Mouse (Mus musculus): ENCODE measurements around the gene Cyp46a1.

The Cyp46a1 gene

DNA sequence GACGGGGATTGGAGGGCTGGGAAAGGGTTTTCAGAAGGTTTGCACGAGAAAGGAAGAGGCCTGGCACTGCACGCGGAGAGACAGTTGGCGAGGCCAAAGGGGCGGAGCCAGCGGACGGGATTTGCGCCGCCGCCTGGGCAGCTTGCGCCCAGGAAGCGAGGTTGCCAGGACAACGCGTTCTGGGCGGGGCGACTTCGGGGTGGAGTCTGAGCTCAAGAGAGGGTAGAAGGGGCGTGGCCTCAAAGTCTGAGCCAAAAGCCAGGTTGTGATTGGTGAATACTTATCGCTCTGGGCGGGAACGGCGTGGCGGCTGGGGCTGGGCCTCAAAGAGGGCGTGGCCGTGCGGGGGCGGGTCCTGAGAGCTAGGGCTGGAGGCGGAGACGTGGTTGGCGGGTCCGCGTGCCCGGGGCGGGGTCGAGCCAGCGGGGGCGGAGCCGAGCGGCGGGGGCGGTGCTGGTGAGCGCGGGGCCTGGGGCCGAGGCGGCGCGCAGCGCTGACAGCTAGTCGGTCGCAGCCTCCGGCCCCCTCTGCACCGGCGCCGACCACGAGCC lies at the start of gene Cyp46a1:
Gene Cyp46a1, plus strand, starts transcription at position 487 of the 551 bp plus-strand sequence.
- DNase-seq (ENCODE audit: low read depth, low spot score): peak; percentile 93

DNA sequence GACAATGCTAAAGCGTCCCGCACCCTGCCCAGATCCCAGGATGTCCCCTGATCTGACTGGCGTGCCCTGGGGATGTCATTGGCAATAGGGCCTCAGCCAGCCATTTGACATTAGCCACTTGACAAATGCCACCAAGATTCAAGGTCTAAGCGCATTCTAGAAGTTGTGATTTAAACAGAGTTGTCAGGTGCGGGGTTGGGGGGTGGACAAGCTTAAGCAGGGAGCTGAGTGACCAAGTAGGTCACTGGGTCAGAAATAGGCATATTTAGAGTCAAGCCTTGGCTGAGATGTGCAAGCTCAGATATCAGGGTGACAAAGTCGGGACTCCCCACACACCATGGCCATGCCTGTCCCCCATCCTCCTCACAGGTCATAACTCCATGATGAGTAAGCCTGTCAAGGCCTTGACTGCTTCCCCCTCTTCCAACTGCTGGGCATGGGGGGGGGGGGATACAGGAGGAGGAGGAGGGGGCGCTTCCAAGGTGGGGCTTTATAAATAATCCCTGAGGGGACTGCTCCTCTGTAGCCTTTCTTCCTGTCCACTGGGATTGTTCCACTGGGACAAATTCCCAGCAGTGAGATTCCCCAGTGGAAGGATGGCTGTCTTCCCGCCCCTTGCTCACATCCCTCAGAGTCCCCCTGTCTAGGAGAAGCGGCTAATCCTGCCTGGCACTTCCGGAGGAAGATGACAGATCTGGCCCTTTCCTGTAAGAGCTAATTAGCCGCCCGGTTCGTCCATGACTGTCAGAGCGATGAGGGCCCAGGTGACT lies 49.5 kb upstream of the Cyp46a1 start:
- DNase-seq (ENCODE audit: low read depth, low spot score): no peak

DNA sequence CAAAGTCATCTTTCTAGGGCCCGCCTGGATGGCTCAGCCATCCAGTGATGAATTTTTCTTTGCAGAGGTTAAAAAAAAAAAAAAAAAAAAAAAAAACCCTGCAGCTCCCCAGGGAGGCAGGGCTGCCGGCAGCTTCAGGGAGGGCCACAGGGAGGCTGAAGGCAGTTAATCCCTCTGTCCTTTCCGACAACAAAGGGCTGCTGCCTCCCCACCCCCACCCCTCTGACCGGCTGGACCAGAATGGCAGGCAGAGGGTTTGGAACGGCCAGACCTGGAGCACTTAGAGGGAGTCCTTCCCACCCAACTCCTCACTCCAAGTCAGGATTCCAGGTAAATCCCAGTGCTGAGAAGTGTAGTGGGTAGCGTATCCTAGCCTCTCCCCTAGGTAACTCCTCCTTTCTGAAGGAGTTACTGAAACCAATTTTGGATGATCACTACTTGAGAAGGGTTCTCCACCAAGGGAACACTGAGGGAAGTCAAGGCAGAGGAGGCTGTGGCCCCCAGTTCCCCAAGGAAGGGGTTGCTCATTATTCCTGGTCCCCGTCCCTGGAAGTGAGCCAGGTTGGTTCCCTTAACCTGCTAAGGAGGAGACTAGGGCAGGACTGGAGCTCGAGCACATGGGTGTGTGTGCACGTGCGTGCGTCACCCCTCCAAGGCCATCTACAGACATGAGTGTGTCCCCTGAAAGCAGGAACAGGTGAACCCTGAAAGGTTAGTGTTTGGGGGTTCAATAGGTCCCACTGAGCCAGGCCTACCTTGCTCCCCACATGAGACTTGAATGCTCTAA lies 48.8 kb upstream of the Cyp46a1 start:
- DNase-seq (ENCODE audit: low read depth, low spot score): no peak

DNA sequence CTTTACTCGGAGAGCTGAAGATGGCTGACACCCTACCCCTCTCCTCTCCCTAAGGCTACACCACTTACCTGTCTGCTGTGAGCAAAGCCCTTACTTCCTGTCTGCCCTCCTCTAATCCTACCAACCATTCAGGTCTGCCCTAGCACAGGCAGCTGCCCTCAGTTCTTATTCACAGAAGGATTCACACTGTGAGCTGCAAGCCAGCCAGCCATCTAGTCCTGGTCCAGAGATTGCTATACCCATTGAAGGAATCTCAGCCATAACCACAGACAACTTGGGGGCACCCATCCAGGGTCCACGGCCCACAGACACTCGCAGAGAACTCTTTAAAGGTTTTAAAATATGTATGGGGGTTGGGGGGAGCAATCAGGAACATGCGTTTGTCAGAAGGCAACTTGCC lies 47.8 kb upstream of the Cyp46a1 start:
- DNase-seq (ENCODE audit: low read depth, low spot score): no peak

DNA sequence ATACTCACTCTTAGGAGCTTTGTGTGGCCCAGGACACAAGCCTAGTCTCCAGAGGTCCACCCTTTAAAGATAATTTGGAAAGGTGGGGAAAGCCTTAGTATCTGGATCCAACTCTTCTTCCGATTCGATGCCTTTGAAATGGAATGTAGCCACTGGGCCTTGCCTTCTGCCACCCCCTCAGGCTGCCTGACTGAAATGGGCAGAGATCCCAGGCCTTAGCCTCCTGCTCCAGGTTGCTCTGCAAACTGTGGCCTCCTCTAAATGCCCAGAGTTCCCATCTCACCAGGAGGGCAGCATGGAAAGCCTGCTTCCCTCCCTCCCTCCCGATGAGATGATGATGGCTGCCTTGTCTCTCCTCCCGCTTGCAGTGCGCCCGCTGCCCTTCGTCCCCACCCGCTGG lies 47.2 kb upstream of the Cyp46a1 start:
- DNase-seq (ENCODE audit: low read depth, low spot score): no peak

DNA sequence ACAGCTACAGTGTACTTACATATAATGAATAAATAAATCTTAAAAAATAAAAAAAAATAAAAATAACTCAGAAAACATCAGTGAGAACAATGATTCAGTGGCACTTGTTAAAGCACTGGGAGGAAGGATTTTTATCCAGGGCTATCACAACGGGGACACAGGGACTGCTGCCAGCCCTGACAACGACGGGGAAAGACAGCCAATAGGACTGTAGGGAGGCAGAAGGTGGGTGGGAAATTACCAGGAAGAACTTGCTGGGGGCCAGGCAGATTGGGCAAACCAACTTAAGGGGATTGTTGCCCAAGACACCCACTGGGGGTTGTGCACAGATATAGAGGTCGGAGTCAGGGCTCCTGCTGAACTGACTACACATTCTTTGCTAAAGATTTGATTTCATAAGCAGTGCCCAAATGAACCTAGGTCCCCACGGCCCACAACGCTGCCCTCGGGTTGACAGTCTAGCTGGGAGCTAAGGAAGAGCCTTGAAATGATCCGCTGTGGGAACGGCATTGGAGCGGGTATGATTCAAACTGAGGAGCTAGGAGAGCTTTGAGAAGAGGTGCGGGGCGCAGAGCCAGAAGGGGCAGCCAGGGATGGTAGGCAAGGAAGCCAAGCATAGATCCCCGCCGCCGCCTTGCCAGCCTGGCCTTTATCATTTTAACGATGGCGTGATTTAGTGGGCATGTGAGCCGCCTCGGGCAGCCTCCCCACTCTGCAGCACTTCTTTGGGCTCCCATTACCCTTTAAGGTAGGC lies 45.9 kb upstream of the Cyp46a1 start:
- DNase-seq (ENCODE audit: low read depth, low spot score): no peak

DNA sequence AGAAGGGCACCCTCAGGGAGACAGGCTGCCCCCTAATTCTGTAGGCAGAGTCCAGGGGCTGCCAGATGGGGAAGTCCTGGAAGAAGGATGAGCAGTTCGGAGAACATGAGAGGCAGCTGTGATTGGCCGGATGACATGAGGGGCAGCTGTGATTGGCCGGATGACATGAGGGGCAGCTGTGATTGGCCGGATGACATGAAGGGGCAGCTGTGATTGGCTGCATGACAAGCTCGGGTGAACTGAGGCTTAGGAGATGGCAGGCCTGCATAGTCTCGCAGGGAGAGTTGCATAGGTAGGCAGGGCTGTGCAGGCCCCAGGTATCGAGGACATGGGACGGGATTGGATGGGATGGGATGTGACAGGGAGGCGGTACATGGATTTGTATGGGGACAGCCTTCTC lies 41.8 kb upstream of the Cyp46a1 start:
- no peak for DNase-seq (ENCODE audit: low read depth, low spot score)

DNA sequence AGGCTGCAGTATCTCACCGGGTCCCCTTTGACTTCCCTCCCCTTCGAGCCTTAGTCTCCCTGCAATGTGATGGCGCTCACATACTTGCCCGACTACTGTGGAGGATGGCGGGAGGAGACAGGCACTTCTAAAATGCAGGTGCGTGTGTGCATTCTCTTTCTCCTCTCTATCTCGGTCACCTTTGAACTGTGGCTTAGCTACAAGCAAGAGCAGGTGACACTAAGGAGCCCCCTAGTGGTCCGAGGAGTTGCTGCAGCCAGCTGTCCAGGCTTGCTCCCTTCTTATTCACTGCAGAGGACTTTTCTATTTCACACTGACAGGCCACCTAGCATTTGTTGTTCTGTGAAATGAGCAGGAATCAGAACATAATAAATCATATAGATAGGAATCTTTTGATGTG lies 41.2 kb upstream of the Cyp46a1 start:
- DNase-seq (ENCODE audit: low read depth, low spot score): peak; percentile 67

DNA sequence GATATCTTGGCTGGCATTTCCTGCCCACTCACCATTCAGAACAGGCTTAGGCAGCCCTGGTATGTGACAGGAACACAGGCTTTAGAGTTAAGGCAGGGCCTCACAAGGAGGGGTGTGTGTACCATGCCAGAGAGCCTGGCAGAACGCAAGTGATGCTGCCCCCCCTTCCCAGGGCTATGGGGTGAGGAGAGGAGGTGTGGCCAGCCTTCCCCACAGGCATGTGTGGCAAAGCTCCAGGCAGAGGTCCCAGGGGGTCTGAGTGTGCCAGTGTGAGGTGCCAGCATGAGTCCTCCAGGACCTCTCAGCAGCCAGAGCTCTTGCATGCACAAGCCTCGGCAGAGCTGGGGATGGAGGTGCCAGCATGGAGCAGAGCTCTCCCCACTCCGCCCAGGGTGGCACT lies 39.6 kb upstream of the Cyp46a1 start:
- DNase-seq (ENCODE audit: low read depth, low spot score): no peak

DNA sequence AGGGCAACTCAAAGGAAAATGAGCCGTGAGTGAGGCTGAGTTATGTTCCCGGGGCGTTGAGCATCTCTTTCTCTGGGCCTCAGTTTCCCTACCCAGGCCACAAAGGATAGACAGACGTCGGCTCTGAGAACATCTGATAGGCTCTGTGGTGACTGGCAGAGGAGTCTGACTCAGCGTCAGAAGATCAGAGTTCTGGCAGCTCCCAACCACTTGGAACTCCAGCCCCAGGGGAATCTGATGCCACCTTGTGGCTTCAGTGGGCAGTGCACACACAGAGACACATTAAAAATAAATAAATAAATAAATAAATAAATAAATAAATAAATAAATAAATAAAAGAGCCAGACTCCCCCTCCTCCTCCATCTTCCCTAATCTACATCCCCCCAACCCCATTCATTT lies 37.1 kb upstream of the Cyp46a1 start:
- no peak for DNase-seq (ENCODE audit: low read depth, low spot score)

DNA sequence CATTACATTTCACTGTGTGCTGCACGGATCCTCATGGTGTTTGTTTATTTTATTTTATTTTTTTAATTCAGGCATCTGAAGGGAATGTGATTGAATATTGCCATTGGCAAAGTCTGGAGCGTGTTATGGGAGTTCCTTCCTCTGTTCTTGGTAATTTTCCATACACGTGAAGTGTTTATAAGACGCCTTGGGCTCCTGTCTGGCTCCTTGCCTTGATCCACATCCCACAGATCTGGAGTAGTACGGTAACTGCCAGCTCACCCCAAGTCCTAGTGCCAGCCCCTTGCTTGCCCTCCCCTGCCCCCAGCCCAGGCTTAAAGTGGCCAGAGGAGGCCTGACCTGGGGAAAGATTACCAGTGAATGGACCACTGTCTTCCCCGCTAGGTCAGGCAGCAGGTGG lies 33.2 kb upstream of the Cyp46a1 start:
- no peak for DNase-seq (ENCODE audit: low read depth, low spot score)

DNA sequence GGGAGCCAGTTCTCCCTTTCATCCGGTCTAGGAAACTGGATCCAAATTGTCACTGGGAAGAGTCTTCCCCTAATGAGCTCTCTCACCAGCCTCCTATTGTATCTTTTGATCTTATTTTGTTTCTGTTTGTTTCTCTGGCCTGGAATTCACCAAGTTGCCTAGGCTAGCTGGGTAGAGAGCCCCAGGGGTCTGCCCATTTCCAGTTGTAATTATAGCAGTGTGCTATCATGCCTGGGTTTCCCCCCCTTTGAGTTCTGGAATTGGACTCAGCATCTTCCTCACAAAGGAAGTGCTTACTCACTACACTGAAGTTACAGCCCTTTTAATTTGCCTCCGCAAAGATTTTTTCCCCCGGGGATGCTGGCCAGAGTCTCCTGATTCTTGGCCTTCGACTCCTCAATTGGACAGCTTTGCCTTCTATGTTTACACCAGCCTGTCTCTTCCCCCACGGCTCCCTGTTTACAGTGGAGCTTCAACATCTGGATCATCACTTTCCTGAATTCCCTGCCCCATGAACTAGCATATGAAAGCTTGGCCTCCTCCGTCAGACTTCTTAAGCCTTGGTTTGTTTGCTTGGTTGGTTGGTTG lies 30.3 kb upstream of the Cyp46a1 start:
- no peak for DNase-seq (ENCODE audit: low read depth, low spot score)

DNA sequence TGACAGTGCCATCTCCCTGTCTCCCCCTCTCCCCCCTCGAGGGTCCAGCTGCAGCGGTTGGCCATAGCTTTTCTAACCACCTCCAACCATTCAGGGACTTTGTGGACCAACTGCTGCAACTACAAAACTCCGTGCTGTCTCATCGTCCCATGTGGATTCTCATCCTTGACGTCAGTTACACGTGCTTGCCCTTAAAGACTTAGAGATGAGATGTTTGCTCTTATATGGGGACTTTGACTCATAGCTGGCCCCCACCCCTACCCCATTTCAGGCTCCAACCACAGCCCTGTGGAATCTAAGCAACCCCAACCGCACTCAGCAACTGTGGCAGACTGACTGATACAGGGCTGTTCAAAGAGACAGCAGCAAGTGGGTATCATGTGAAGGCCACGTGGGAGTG lies 29.0 kb upstream of the Cyp46a1 start:
- no peak for DNase-seq (ENCODE audit: low read depth, low spot score)

DNA sequence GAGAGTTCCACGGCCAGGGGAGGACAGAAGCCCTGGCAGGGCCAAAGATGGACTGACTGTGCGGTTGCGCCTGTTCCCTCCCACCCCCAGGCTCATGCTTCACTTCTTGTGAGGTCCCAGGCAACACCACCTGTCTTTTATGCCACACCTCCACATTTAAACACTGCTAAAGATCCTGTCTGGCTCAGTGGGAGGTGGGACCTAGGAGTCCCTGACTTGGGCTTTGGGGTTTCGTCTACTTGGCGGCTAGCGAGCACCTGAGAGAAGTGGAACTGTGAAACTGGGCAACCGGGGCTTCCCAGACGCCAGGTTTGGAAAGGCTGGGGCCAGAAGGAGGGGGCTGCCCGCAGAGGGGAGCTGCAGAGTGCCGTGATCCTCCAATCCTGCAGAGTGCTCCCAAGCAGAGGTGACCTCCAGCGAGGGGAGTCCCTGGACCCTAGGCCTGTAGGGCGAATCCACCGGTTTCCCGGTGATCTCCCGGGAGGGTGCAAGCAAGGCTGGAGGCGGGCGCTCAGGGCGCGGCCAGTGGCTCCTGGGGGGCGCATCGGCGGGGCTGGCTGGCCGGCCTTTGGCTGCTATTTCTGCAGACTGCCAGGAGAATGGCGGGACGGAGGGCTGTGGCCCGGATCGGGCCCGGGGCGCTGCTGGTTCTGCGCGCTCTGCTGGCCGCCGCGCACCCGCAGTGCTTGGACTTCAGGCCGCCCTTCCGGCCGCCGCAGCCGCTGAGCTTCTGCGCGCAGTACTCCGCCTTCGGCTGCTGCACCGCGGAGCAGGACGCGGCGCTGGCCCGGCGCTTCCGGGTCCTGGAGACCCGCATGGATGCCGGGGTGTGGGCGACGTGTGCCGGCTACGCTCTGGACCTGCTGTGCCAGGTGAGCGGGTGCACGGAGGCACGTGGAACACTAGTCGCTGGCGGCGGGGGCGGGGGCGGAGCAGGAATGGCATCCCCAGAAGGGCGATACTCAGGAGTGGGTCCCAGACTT lies 28.1 kb upstream of the Cyp46a1 start, which contains the start of gene Hhipl1:
Gene Hhipl1, plus strand, starts transcription at position 459 of the 983 bp plus-strand sequence.
- no peak for DNase-seq (ENCODE audit: low read depth, low spot score)

DNA sequence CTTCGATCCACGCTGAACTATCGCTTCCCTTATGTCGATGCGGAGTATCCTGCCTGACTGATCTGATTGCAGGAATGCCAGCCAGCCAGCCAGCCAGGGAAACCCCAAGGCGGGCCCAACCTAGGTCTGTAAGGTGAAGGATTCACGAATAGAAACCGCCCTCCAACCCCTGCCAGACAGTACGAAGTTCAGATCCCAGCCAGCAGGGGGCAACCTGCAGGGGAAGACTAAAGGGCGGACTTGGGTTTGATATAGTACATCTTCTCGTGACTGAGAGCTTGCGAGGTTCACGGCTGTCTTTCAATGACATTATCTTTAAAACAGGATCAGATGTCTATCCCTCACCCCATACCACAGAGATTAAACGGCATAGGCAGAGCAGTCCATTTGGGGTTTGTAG lies 26.6 kb upstream of the Cyp46a1 start:
- DNase-seq (ENCODE audit: low read depth, low spot score): peak; percentile 30

DNA sequence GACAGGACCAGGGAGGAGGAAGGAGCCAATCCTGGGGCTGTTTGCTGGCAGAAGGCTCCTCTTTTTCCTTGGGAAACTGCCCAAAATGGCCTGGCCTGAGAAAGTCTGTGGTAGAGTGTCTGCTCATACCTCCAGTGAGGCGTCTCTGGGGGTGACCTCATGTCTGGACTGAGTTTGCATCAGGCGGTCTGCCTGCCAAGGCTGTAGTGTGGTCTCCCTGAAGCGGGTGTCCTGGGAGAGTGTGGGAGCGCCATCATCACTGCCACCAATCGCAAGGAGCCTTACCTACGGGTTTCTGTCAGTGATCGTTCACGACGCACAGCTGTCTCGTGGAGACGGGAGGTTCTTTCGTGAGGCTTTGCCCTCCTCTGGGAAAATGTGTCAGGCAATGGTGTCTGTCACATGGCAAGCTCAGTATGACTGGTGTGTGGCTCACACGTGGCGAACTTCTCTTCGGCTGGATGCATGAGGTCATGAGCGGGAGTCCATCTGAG lies 25.8 kb upstream of the Cyp46a1 start:
- no peak for DNase-seq (ENCODE audit: low read depth, low spot score)

DNA sequence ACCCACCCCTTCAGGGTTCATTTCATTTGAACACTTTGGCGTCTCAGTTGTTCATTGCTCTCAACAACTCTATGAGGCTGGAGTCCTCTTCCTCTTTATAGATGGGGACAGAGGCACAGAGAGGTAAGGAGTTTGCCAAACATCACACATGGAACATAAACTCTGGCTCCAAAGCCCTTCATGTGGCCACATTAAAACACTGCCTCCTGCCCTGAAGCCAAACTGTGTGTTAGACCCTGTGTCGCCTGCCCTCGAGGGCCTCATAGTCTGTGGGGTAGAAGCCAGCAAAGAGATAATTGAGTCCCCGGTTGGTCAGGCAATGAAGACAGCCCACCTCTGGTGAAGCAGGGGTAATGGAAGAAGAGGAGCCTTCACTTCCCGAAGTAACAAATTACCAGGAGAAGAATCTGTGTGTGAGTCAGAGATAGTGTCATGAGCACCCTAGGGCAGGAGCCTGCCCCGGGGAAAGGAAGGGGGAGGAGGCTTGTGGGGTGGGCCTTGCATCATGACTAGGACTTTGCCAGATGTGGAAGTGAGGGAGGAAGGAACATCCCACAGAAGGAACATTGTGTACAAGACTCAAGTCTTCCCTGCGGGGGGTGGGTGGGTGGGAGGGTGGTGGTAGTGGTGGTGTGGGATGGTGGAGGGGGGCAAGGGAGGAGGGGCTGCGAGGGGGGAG lies 24.9 kb upstream of the Cyp46a1 start:
- DNase-seq (ENCODE audit: low read depth, low spot score): no peak

DNA sequence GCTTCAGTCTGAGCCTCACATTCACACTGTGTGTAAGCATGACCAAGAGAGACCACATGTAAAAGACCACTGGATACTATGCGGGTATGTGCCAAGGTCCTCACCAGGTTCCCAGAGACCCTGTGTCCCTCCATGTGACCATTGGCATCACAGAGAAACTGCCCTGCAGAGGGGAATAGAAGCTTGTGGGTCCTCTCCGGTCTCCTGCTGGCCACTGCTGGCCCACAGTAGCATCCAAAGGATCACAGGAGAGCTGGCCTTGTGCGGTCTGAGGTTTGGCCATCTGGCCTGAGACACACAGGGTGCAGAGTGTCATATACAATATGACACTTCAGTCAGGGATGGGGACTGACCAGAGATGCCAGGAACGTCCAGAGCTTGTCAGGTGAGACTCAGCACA lies 24.1 kb upstream of the Cyp46a1 start:
- DNase-seq (ENCODE audit: low read depth, low spot score): no peak

DNA sequence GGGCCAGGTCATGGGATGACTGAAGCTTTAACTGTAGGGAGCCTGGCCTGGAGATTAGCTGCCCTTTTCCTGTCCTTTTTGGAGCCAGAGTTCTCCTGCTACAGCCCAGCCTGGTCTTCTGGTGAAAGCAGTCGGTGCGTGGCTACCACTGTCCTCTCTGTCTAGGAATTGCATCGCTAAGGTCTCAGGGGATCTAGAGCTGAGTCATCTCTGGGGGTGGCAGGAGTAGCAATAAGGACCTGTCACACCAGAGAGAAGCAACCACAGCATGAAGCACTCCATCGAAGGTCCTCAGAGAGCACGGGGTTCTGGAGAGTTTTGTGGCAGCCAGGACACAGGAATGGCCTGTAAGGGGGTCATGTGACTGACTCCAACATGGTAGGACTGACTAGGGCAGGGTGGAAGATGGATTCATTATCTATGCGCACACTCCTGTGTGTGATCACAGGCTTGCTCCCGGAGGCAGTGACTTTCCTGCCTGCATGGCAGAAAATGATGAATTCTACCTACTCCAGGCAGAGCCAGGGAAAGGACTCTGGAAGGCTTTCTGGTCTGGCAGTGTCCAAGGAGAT lies 23.6 kb upstream of the Cyp46a1 start:
- no peak for DNase-seq (ENCODE audit: low read depth, low spot score)
